Mouse (Mus musculus): Measurements from ENCODE around the gene Med22. TPM values are rescaled to one million over a fixed set of nuclear protein-coding genes. Genes with fewer than 3 reads are reported as not detected.

Gene Med22
- polyA plus RNA-seq (2012; rRNA removed): 13.2 and 15.1 TPM in 2 replicates

GRCm38 (mm10) chr2:26910124-26910993 is at the start of gene Med22, which contains the start of gene Rpl7a:
Med22 (minus strand) TSS chr2:26910677.
Rpl7a (plus strand) TSS chr2:26910764.

GRCm38 (mm10) chr2:26933304-26934055 is 23.0 kb upstream of the Med22 start, which contains the start of the genes Surf4 and Stkld1:
Surf4 (minus strand) TSS chr2:26933928.
Stkld1 (plus strand) TSS chr2:26934047.

GRCm38 (mm10) chr2:26915927-26916728 is 5.7 kb upstream of the Med22 start, which contains the start of the genes Surf2 and Surf1:
Surf2 (plus strand) TSS chr2:26916367.
Surf1 (minus strand) TSS chr2:26916530.

GRCm38 (mm10) chr2:26902467-26903220 is 7.8 kb downstream of the Med22 start, which contains the start of gene Surf6:
Surf6 (minus strand) TSS chr2:26902879.

GRCm38 (mm10) chr2:26864879-26865278 is 45.6 kb downstream of the Med22 start, which contains the start of gene Abo:
Abo (minus strand) TSS chr2:26864979.

Other genes starting within 250 kb of the Med22 start
- gene Lcn4, start 239.4 kb downstream of the Med22 start, polyA plus RNA-seq (2012; rRNA removed): not detected in 2 replicates
- gene Abo, start 45.7 kb downstream of the Med22 start, polyA plus RNA-seq (2012; rRNA removed): not detected in 2 replicates
- gene Surf6, start 7.8 kb downstream of the Med22 start, polyA plus RNA-seq (2012; rRNA removed): 10.9 and 11.1 TPM in 2 replicates
- 1,213 and 1,404 TPM in 2 replicates for gene Rpl7a, start 87 bp upstream of the Med22 start, polyA plus RNA-seq (2012; rRNA removed)
- gene Surf2, start 5.7 kb upstream of the Med22 start, polyA plus RNA-seq (2012; rRNA removed): 25.1 and 28.9 TPM in 2 replicates
- 22.5 and 28.2 TPM in 2 replicates for gene Surf1, start 5.9 kb upstream of the Med22 start, polyA plus RNA-seq (2012; rRNA removed)
- 45.6 and 55.0 TPM in 2 replicates for gene Surf4, start 23.3 kb upstream of the Med22 start, polyA plus RNA-seq (2012; rRNA removed)
- 0.02 TPM in 1 of 2 replicates, not detected in the other for gene Stkld1, start 23.4 kb upstream of the Med22 start, polyA plus RNA-seq (2012; rRNA removed)
- 20.8 and 21.0 TPM in 2 replicates for gene Rexo4, start 53.7 kb upstream of the Med22 start, polyA plus RNA-seq (2012; rRNA removed)
- 1.6 TPM in 2 replicates for gene Adamts13, start 62.7 kb upstream of the Med22 start, polyA plus RNA-seq (2012; rRNA removed)
- gene Cacfd1, start 99.2 kb upstream of the Med22 start, polyA plus RNA-seq (2012; rRNA removed): 11.0 and 11.2 TPM in 2 replicates
- 0.12 and 0.15 TPM in 2 replicates for gene Slc2a6, start 117.3 kb upstream of the Med22 start, polyA plus RNA-seq (2012; rRNA removed)
- 0.71 TPM in 1 of 2 replicates, not detected in the other for gene Mymk, start 161.5 kb upstream of the Med22 start, polyA plus RNA-seq (2012; rRNA removed)
- 0.37 and 0.44 TPM in 2 replicates for gene Adamtsl2, start 168.7 kb upstream of the Med22 start, polyA plus RNA-seq (2012; rRNA removed)
- 0.01 and 0.02 TPM in 2 replicates for gene Fam163b, start 231.8 kb upstream of the Med22 start, polyA plus RNA-seq (2012; rRNA removed)

All from liver, embryonic 14 days (tissue).